Mouse (Mus musculus) hindbrain, embryonic 11.5 days (tissue): Measurements from ENCODE around the gene Lsamp. TPM values are rescaled to one million over a fixed set of nuclear protein-coding genes. Genes with fewer than 3 reads are reported as not detected.
A peak's percentile ranks its signal among the peaks of the same experiment; 100 is the strongest.
"Not testable (repeated sequence)": the region's sequence is repeated elsewhere in the genome, so short reads cannot be mapped to it uniquely, and the experiment has no call there.

Experiments used
- ATAC-seq: fragments of 200-750 bp; cut with Nextera tagmentation; 2 replicates; pipeline ENCODE4 v1.8.0; 2017; ENCODE audit warnings: mild to moderate bottlenecking, moderate TSS enrichment, moderate library complexity; ENCODE audit not compliant: low FRiP score
- DNase-seq: peaks from one replicate; pipeline ENCODE4 v3.0.0-alpha.2; 2015; ENCODE audit warnings: low spot score
- H3K27ac ChIP-seq: fragments of 300-500 bp; sonication (generic); 2 replicates; pipeline ENCODE4 v1.5.1; 2014; ENCODE audit warnings: mild to moderate bottlenecking, low read depth, low read length
- H3K27me3 ChIP-seq: fragments of 300-500 bp; sonication (generic); 2 replicates; pipeline ENCODE4 v1.6.1; 2014; ENCODE audit warnings: mild to moderate bottlenecking, low read length, moderate library complexity, mixed read lengths; ENCODE audit not compliant: control insufficient read depth, insufficient read depth
- H3K36me3 ChIP-seq: fragments of 300-500 bp; sonication (generic); 2 replicates; pipeline ENCODE4 v1.6.1; 2014; ENCODE audit warnings: mild to moderate bottlenecking, low read length, moderate library complexity, mixed read lengths; ENCODE audit not compliant: control insufficient read depth, insufficient read depth
- H3K4me1 ChIP-seq: fragments of 300-500 bp; sonication (generic); replicated peaks from 2 replicates; pipeline ENCODE4 v1.6.1; 2014; ENCODE audit warnings: low read length, mixed read lengths; ENCODE audit not compliant: control insufficient read depth, insufficient read depth
- H3K4me2 ChIP-seq: fragments of 300-500 bp; sonication (generic); replicated peaks from 2 replicates; pipeline ENCODE4 v1.6.1; 2014; ENCODE audit warnings: mild to moderate bottlenecking, low read depth, low read length
- H3K4me3 ChIP-seq: fragments of 300-500 bp; sonication (generic); 2 replicates; pipeline ENCODE4 v1.5.1; 2014; ENCODE audit warnings: low read depth, low read length
- H3K9ac ChIP-seq: fragments of 300-500 bp; sonication (generic); 2 replicates; pipeline ENCODE4 v1.6.1; 2014; ENCODE audit warnings: low read depth, low read length
- H3K9me3 ChIP-seq: fragments of 300-500 bp; sonication (generic); 2 replicates; pipeline ENCODE4 v1.6.1; 2016; ENCODE audit warnings: low read length; ENCODE audit not compliant: control insufficient read depth
- WGBS: fragments of 180-500 bp; shearing (Covaris S2); extraction: QIAGEN DNeasy Blood & Tissue Kit; methylation state at CpG from one replicate; pipeline ENCODE4 v1.1.7; 2014; 5-methylcytosine and 5-hydroxymethylcytosine counted together
- polyA plus RNA-seq: library from polyadenylated mRNA; unstranded; fragments of >200 nt; fragmentation: Nextera tagmentation; extraction: Ambion mirVana; gene quantifications from 2 replicates; pipeline ENCODE4 v1.2.1, GENCODE M21; 2014

Lsamp gene
- polyA plus RNA-seq, 1 experiment from 2014 or later, result 16.3 TPM

- ATAC-seq, result no peak
Observed at GRCm38 (mm10) chr16:40567431-40567941, 583.3 kb downstream of the Lsamp start.

DNA sequence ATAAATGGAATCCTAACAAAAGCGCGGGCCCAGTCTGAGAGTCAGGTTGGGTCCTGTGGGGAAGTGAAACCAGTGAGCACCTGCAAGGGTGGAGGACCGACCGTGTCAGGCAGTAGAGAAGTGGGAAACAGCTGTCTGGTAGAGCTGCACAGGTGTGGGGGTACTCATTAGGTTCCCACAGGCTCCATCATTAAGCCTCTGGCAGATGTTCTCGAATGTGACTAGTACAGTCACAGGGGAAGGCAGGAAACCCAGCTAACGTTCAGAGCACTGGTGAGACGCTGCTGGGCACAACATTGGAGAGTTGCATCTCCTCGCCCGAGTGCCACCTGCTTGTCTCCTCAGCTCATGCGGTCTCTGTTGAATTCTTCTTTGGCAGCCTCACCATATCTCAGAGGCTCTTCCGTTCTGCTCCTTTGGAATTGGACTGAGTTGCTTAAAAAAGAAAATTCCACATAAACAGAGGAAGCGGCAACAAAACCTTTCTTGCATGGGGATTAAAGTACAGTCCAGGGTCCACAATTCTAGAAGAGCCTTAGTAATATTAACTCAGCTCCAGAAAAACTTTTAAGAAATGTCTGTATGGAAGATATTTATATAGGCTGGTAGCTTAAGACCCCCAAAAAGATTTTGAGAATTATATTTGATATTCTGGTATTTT lies 588.1 kb downstream of the Lsamp start:
- H3K27me3 ChIP-seq, result no peaks in the 10 kb centered on the region
- DNase-seq, result no peak
- whole genome bisulfite sequencing, result 91% methylated on average over 12 of the region's 12 CpGs
- no peaks in the 10 kb centered on the region for H3K4me1 ChIP-seq
- H3K9me3 ChIP-seq, result no peaks in the 10 kb centered on the region
- ATAC-seq, result no peak
- no peak overlapping the region for H3K9ac ChIP-seq
- H3K4me3 ChIP-seq, result no peak overlapping the region
- H3K36me3 ChIP-seq, result no peaks in the 10 kb centered on the region
- H3K4me2 ChIP-seq, result no peak overlapping the region
- no peak overlapping the region for H3K27ac ChIP-seq

More at GRCm38 (mm10) chr16:40567431-40567941, 583.3 kb downstream of the Lsamp start:
- no peak for DNase-seq
- Histone ChIP-seq H3K9ac (no peak overlapping the region), H3K4me1 (no peaks in the 10 kb centered on the region), H3K36me3 (no peaks in the 10 kb centered on the region), H3K4me2 (no peak overlapping the region), H3K27ac (no peak overlapping the region), H3K27me3 (no peaks in the 10 kb centered on the region), H3K9me3 (no peaks in the 10 kb centered on the region), H3K4me3 (no peak overlapping the region)
- WGBS, result 80% methylated on average over 9 of the region's 9 CpGs

GRCm38 (mm10) chr16:40582076-40582475 lies 597.9 kb downstream of the Lsamp start:
- DNase-seq (no peak), ATAC-seq (no peak)
- H3K4me2 ChIP-seq, result no peak overlapping the region

DNA sequence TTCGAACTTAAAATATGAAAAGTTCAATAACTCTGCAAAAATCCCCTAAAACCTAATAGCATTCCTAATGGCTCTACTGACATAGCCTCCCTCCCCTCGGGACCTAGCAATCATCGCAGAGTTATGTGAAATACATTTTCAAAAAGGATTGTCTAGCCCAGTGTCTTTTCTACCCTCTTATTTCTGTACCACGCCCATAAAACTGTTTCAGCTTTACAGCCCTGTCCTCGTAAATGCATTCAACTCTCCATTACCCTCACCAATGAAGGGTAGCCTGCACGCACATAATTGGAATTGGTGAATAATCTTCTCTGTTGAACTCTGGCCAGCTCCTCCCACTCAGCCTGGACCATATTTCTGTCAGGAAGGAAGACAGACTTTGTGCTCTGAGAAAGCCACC lies 609.0 kb downstream of the Lsamp start:
- ATAC-seq (no peak), DNase-seq (no peak)
- WGBS, result 85% methylated on average over 6 of the region's 6 CpGs
- Histone ChIP-seq H3K4me3 (no peak overlapping the region), H3K9me3 (no peaks in the 10 kb centered on the region), H3K27ac (no peak overlapping the region), H3K9ac (no peak overlapping the region), H3K4me1 (no peaks in the 10 kb centered on the region), H3K27me3 (no peaks in the 10 kb centered on the region), H3K36me3 (no peaks in the 10 kb centered on the region), H3K4me2 (no peak overlapping the region)

More at GRCm38 (mm10) chr16:40582076-40582475, 597.9 kb downstream of the Lsamp start:
- no peak overlapping the region for H3K27ac ChIP-seq
- no peaks in the 10 kb centered on the region for H3K9me3 ChIP-seq
- no peaks in the 10 kb centered on the region for H3K4me1 ChIP-seq
- no peaks in the 10 kb centered on the region for H3K36me3 ChIP-seq
- no peaks in the 10 kb centered on the region for H3K27me3 ChIP-seq
- no peak overlapping the region for H3K9ac ChIP-seq
- 72% methylated on average over 3 of the region's 3 CpGs for WGBS
- no peak overlapping the region for H3K4me3 ChIP-seq

DNA sequence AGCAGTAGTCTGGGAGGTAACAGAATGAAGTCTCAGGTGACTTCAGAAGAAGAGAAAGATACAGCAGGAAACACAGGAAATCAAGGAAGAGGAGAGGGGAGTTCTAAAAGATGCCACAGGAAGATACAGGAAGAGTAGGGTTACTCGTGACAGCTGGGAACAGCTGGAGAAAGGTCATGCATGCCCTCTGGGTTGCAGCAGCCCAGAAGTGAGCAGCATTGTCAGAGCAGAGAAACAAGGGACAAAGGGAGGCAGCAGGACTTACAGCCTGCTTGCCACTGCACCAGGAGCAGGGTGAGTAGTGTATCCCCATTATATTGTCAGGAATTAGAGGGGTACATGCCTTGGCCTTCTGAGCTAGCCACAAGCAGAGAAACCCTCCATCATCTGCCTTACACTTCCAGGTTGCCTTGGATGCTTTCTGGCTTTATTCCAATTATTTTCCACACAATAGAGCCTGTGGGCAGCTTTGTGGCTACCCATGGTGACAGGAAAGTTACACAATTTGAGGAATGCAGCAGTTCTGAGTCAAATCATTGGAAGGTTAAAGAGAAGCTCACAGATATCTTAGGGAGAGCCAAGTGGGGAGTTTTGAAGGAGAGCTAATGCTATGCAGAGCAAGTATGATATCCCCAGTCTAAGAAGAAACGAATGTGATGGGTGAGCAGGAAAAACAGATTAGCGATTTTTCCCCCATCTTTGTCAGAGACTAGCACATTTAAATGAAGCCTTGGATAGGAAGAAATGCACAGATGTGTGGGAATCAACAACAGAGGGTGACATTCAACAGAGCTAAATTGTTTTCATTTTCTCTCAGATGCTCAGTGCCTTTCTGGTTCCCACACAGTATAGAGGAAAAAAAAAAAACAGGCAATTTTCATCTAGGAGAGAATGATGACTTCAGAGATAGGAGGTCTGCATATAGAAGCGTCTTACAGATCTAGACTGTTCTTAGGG lies 617.5 kb downstream of the Lsamp start:
- Histone ChIP-seq H3K4me3 (no peak overlapping the region), H3K36me3 (no peaks in the 10 kb centered on the region), H3K9me3 (no peaks in the 10 kb centered on the region), H3K9ac (no peak overlapping the region), H3K27me3 (no peaks in the 10 kb centered on the region), H3K4me2 (no peak overlapping the region), H3K4me1 (no peaks in the 10 kb centered on the region), H3K27ac (no peak overlapping the region)
- 45% methylated on average over 4 of the region's 4 CpGs for WGBS
- DNase-seq (peak; percentile 9), ATAC-seq (peak; percentile 40; the same call in 1 of the 2 replicates)

- Histone ChIP-seq H3K9ac (no peak overlapping the region), H3K4me1 (no peaks in the 10 kb centered on the region), H3K4me3 (no peak overlapping the region), H3K36me3 (no peaks in the 10 kb centered on the region), H3K27ac (no peak overlapping the region), H3K9me3 (no peaks in the 10 kb centered on the region), H3K27me3 (no peaks in the 10 kb centered on the region), H3K4me2 (no peak overlapping the region)
- DNase-seq (no peak), ATAC-seq (no peak)
- WGBS, result 92% methylated on average over 3 of the region's 3 CpGs
Observed at GRCm38 (mm10) chr16:40607509-40607908, 623.3 kb downstream of the Lsamp start.

- 10% methylated on average over 1 of the region's 1 CpGs for WGBS
- H3K4me2 ChIP-seq, H3K9me3 ChIP-seq, DNase-seq, H3K4me1 ChIP-seq, ATAC-seq, H3K27me3 ChIP-seq, H3K36me3 ChIP-seq, H3K4me3 ChIP-seq, H3K9ac ChIP-seq, H3K27ac ChIP-seq: not testable (repeated sequence)
Observed at GRCm38 (mm10) chr16:40616697-40617096, 632.5 kb downstream of the Lsamp start.

DNA sequence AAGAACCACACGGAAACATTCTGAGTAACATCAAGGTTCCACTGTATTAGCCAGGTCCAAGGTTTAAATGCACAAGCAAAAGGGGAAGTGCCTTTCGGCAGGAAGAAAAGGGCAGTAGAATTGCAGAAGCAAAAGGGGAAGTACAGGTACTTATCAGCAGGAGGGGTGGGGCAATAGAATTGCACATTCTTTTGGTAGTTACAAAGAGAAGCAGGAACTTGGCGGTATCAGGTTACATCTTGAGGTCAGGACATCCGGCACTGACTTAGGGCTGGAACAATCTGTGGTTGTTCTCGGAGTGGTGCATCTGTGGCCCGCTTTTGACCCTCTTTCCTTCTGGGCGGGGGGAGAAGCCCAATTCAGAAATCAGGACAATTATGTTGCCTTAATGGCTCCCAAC lies 636.9 kb downstream of the Lsamp start:
- H3K27ac ChIP-seq, H3K4me2 ChIP-seq, H3K9me3 ChIP-seq, H3K4me1 ChIP-seq, ATAC-seq, H3K9ac ChIP-seq, H3K4me3 ChIP-seq, H3K36me3 ChIP-seq, DNase-seq, H3K27me3 ChIP-seq: not testable (repeated sequence)
- 74% methylated on average over 7 of the region's 7 CpGs for WGBS
